Mouse (Mus musculus) limb, embryonic 10.5 days (tissue): ENCODE measurements at regions not wholly inside any gene's neighbourhood (a gene's known extent, or its start where the extent isn't known, plus 50 kb on each side); places are given as distances from the start of the nearest gene placed in this dataset.
A peak's percentile ranks its signal among the peaks of the same experiment; 100 is the strongest.

Experiments
- DNase-seq: peaks from one replicate; pipeline ENCODE4 v3.0.0-alpha.2; 2017; ENCODE audit warnings: low spot score
- H3K27ac ChIP-seq: fragments of 300-500 bp; sonication (generic); 2 replicates; pipeline ENCODE4 v1.5.1; 2016; ENCODE audit warnings: mild to moderate bottlenecking
- H3K27me3 ChIP-seq: fragments of 300-500 bp; sonication (generic); 2 replicates; pipeline ENCODE4 v1.6.1; 2016; ENCODE audit warnings: low read depth, mild to moderate bottlenecking; ENCODE audit not compliant: poor library complexity, severe bottlenecking
- H3K36me3 ChIP-seq: fragments of 300-500 bp; sonication (generic); 2 replicates; pipeline ENCODE4 v1.6.1; 2016; ENCODE audit warnings: mild to moderate bottlenecking, moderate library complexity
- H3K4me1 ChIP-seq: fragments of 300-500 bp; sonication (generic); 2 replicates; pipeline ENCODE4 v1.6.1; 2016
- H3K4me3 ChIP-seq: fragments of 300-500 bp; sonication (generic); 2 replicates; pipeline ENCODE4 v1.5.1; 2016; ENCODE audit warnings: mild to moderate bottlenecking, moderate library complexity
- H3K9me3 ChIP-seq: fragments of 300-500 bp; sonication (generic); replicated peaks from 2 replicates; pipeline ENCODE4 v1.6.1; 2016; ENCODE audit warnings: mild to moderate bottlenecking
- WGBS: fragments of 180-500 bp; shearing (Covaris S2); methylation state at CpG from one replicate; pipeline ENCODE4 v1.1.7; 2016; 5-methylcytosine and 5-hydroxymethylcytosine counted together

DNA sequence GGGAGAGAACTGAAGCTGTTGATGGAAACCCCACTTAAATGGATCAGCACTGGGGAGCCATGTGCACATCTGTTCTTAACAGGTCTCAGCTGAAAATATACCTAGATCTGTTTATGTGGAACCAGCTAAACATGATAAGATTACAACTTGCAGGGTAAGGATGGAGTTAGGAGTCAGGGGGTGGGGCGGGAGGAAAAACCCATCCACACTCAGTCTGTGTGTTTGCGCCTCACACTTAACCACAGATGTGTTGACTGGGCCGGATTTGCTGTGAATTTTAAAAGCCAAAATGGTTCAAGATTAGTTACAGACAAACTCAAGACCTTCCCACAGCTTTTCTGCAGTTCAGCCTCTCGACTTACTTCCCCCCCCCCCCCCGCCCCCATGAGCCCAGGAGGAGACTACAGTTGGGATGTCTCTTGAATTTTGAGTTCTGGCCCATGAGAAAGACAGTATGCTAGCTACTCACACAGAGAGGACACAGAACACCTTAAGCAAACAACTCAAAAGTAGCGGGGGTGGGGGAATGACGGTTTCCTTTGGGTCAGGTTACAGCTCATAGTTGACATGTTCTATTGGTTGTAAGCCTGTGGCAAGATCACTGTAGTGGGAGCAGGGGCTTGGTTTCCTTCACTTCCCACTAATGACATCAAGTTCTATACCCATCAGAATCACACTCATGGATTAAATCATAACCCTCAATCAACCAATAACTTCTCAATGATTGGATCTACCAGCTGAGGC, 209.1 kb downstream of the Bcl2l11 start:
- peak overlapping the region; percentile 82 for H3K27ac ChIP-seq

DNA sequence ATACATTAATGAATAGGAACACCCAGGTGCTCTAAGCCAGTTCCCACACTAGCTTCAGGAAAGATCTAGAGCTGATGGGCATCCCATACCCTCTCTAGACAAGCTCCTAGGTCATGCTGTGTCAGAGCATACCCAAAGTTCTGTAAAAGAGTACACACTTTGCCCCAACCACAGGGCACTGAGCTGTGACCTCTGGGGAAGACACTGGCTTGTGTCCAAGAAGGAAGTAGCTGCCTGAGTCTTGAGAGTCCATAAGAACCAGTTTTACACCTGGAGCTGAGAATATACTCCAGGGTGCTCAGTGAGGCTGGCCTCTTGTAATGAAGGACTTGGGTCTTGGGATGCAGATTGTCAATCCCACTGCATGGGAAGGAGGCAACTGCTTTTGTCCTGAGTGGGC, 211.4 kb downstream of the Bcl2l11 start:
- Histone ChIP-seq H3K27me3 (no peaks in the 10 kb centered on the region), H3K36me3 (no peaks in the 10 kb centered on the region), H3K9me3 (no peaks in the 10 kb centered on the region), H3K27ac (peak overlapping the region; percentile 54), H3K4me1 (peaks cover 67% of the 10 kb centered on the region), H3K4me3 (no peak overlapping the region)
- peak; percentile 28 for DNase-seq

More for the DNA sequence above, 209.1 kb downstream of the Bcl2l11 start:
- Histone ChIP-seq H3K4me3 (no peak overlapping the region), H3K4me1 (peaks cover 64% of the 10 kb centered on the region), H3K27me3 (0 out of 2 replicates have a peak, but pooled peaks cover 9% of the 10 kb centered on the region), H3K9me3 (no peaks in the 10 kb centered on the region), H3K36me3 (no peaks in the 10 kb centered on the region)
- peak; percentile 41 for DNase-seq
- WGBS: 49% methylated on average over 7 of the region's 7 CpGs

DNA sequence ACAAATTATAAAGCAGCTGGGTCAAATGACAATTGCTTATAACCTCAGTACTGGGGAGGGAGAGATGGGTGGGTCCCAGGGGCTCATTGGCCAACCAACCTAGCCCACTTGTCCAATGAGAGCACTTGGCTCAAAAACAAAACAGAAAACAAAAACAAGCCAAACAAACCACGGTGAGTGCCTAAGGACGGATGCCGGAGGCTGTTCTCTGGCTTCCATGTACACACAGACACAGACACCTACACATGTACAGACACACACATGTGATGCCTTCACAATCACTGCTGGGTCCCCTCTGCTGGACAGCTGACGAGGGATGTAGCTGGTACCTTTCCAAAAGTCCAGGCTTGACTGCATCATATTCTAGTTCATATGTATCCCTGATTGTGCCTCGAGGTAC, 212.0 kb downstream of the Bcl2l11 start:
- Histone ChIP-seq H3K27ac (0 out of 2 replicates have a peak overlapping the region, but pooled peaks have one; percentile 54), H3K4me1 (peaks cover 65% of the 10 kb centered on the region), H3K4me3 (no peak overlapping the region), H3K9me3 (no peaks in the 10 kb centered on the region), H3K27me3 (no peaks in the 10 kb centered on the region), H3K36me3 (no peaks in the 10 kb centered on the region)
- DNase-seq: no peak
- WGBS: 94% methylated on average over 5 of the region's 5 CpGs

DNA sequence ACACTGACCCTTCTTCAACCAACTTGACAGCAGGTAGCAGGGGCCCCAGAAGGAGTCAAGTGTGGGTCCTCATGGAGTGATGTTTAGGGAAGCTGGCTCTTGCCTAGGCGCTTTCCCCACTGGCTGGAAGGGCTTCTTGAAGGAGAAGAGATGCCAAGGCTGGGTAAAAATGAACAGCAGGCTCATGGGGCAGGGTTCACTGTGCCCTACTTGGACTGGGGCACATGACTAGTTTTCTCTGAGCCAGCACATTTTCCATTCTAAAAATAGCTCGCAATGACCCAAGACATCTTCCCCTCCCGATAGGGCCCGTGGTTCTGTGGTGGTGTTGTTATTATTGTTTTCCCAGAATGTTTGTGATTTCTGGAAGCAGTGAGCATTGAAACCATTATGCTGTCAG, 212.6 kb downstream of the Bcl2l11 start:
- no peak for DNase-seq
- WGBS: 86% methylated on average over 4 of the region's 4 CpGs
- H3K36me3 ChIP-seq: no peaks in the 10 kb centered on the region
- no peaks in the 10 kb centered on the region for H3K27me3 ChIP-seq
- H3K9me3 ChIP-seq: no peaks in the 10 kb centered on the region
- peak overlapping the region; percentile 87 for H3K27ac ChIP-seq
- peaks cover 58% of the 10 kb centered on the region for H3K4me1 ChIP-seq
- H3K4me3 ChIP-seq: no peak overlapping the region

DNA sequence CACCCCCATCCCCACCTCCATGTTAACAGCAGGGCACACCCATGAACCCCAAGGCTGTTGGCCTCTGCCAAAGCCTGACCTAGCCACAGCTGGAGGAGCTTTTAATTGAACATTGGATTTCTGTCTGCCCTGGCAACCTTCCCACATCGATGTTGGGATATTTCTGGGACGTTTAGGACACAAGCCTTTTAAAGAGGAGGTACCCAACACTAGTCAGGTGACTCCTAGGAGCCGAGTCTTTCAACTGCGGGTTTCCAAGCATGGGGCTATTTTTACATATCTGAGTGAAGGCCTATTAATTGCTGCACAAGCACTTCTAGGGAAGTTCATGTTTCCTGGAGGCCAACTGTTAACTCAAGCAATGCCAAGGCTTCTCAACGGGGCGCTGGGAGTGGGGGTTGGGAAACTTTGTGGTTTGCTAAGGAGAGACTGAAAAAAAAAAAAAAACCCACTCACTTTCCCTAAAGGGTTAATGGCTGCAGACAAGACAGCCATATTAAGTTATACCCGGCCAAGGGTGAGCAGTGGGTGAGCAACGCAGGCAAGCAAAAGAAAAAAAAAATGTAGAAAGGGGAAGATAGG, 213.3 kb downstream of the Bcl2l11 start:
- WGBS: 40% methylated on average over 8 of the region's 8 CpGs
- H3K36me3 ChIP-seq: no peaks in the 10 kb centered on the region
- peaks cover 51% of the 10 kb centered on the region for H3K4me1 ChIP-seq
- peak overlapping the region; percentile 87 for H3K27ac ChIP-seq
- H3K4me3 ChIP-seq: no peak overlapping the region
- no peaks in the 10 kb centered on the region for H3K27me3 ChIP-seq
- H3K9me3 ChIP-seq: no peaks in the 10 kb centered on the region
- DNase-seq: no peak

DNA sequence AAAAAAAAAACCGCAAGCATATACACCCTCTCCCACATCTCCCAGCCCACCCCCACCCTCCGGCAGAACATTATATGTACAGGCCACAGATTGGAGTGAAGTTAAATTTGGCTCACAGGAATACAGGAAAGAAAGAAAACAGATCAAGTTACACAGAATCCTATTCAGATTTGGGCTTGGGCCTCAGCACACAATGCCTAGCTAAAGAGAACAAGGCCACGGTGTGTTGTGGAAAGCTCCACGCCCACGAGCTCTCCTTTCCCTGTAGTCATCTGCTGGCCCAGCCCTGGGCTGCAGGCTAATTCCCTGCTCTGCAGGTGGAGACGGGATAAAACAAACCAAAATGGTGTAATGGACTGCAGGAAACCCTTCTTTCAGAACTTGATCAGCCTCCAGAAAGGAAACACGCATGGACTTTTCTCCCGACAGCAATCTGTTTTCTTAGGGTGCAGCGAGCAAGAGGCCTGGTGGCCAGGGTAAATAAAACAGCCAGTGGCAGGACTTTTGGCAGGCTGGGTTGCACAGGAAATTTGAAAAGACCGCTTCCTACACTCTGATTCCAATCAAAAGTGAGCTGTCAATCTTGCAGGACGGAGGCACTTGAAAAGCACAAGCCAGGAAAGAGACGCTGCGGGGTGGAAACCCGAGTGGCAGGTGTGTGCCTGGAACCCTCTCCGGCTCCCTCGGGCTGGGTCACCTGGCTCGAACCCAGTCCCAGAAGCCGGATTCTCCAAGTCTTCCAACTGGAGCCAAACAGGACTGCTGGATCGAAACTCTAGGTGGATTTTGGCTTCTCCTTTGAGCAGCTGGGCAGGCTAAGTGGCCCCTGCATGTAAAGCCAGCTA, 214.0 kb downstream of the Bcl2l11 start:
- Histone ChIP-seq H3K36me3 (no peaks in the 10 kb centered on the region), H3K9me3 (no peaks in the 10 kb centered on the region), H3K4me1 (peaks cover 44% of the 10 kb centered on the region), H3K4me3 (no peak overlapping the region), H3K27ac (peak overlapping the region; percentile 87), H3K27me3 (no peaks in the 10 kb centered on the region)
- peak; percentile 56 for DNase-seq
- 61% methylated on average over 19 of the region's 19 CpGs for WGBS

DNA sequence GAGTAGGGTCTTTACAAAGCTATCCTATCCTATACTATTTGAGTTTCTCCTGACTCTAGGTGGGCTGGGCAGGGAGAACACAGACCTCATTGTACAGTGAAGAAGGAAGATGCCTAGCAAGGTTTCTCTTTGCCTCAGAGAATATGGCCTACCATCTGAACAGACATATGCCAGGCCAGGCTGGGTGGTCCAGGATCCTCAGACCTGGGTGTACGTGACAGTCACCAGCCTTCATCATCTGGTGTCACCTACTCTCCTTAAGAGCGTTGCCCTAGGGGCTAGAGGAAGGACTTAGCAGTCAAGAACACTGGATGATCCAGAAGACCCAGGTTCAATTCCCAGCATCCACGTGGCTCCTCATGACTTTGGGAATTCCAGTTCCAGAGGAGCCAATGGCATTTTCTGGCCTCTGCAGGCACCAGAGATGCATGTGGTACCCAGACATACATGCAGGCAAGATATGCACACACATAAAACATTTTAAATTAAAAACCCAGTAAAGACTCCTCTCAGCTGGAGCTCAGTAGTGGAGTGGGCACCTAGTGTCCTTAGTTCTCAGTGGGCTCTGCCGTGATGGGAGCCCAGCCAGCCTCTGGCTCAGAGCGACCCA, 214.9 kb downstream of the Bcl2l11 start:
- Histone ChIP-seq H3K4me3 (no peak overlapping the region), H3K27ac (peak overlapping the region; percentile 87), H3K36me3 (no peaks in the 10 kb centered on the region), H3K27me3 (no peaks in the 10 kb centered on the region), H3K4me1 (peaks cover 43% of the 10 kb centered on the region), H3K9me3 (no peaks in the 10 kb centered on the region)
- DNase-seq: no peak
- whole genome bisulfite sequencing: 91% methylated on average over 5 of the region's 5 CpGs

DNA sequence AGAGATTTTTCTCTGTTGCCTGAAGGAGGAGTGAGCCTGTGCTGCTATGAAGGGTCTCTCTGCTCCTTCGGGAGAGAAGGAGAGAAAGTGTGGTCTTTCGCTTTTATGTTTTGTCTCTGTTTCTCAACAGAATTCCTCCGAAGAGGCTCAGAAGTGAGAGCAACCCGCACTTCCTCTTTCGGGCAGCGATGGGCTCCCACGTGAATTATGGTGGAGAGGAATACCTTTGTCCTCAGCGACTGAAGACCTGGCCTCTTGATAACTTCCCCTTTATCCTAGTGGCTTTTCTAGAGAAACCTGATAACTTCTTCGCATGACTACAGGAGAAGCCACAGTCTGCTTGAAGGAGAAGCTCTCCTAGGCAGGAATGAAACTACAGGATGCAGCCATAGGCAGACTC, 216.4 kb downstream of the Bcl2l11 start:
- Histone ChIP-seq H3K4me1 (peaks cover 39% of the 10 kb centered on the region), H3K27me3 (no peaks in the 10 kb centered on the region), H3K36me3 (no peaks in the 10 kb centered on the region), H3K9me3 (no peaks in the 10 kb centered on the region), H3K4me3 (no peak overlapping the region), H3K27ac (no peak overlapping the region)
- WGBS: 84% methylated on average over 9 of the region's 9 CpGs
- DNase-seq: no peak

DNA sequence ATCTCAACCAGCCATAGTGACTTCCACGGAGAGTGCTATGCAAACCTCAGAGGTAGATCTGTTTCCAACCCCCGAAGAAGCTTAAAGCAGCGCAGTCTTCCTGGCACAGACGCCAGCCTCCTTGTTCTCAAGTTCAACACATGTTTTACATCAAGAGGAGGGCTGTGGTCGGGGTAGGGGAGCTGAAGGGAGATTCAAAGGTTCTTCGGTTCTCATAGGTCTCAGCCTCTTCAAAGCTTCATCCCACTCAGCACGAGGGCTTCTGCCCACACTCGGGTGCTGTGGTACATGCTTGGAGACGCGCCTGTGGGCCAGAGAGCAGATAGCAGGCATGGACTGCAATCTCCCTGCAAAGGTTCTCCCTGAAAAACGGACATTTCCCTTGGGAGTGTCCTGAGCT, 219.7 kb downstream of the Bcl2l11 start:
- peak overlapping the region; percentile 75 for H3K27ac ChIP-seq
- peaks cover 15% of the 10 kb centered on the region for H3K4me1 ChIP-seq
- WGBS: 57% methylated on average over 11 of the region's 11 CpGs
- H3K27me3 ChIP-seq: no peaks in the 10 kb centered on the region
- no peak for DNase-seq
- no peaks in the 10 kb centered on the region for H3K9me3 ChIP-seq
- H3K4me3 ChIP-seq: no peak overlapping the region
- no peaks in the 10 kb centered on the region for H3K36me3 ChIP-seq

DNA sequence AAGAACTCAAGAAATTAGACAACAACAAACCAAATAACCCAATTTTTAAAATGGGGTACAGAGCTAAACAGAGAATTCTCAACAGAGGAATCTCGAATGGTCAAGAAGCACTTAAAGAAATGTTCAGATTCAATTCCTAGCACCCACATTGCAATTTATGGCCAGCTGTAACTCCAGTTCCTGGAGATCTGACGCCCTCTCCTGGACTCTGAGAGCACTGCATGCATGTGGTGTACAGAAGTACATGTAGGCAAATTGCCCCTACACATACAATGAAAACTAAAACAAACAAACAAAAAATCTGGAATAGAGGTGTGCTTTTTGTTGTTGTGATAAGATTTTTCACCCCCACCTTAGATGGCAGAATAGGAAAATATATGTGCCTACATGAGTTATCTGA, 222.7 kb downstream of the Bcl2l11 start:
- 70% methylated on average over 2 of the region's 2 CpGs for WGBS
- Histone ChIP-seq H3K27ac (no peak overlapping the region), H3K36me3 (no peaks in the 10 kb centered on the region), H3K9me3 (no peaks in the 10 kb centered on the region), H3K27me3 (no peaks in the 10 kb centered on the region), H3K4me3 (no peak overlapping the region), H3K4me1 (peaks cover 13% of the 10 kb centered on the region)
- DNase-seq: no peak

DNA sequence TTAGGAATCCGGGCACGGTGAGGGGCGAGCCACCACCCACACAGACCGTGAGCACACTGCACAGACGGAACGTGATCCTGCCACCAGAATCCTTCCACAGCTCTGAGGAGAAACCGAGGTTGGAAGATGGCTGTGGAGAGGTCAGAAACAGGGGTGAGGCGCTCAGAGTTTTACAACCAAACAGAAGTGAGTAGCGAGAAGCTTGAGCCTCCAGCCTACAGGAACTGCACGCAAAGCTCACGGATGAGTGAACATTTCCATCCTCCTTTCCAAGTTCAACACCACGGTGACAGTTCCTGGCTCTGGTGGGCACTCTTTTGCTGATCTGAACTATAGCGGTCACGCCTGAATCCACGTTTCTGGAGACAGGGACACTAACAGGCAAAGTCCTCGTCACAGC, 225.6 kb downstream of the Bcl2l11 start:
- peaks cover 3% of the 10 kb centered on the region; the same call in 1 of the 2 replicates for H3K4me1 ChIP-seq
- 85% methylated on average over 16 of the region's 16 CpGs for WGBS
- DNase-seq: no peak
- H3K9me3 ChIP-seq: no peaks in the 10 kb centered on the region
- no peaks in the 10 kb centered on the region for H3K27me3 ChIP-seq
- no peak overlapping the region for H3K27ac ChIP-seq
- H3K4me3 ChIP-seq: no peak overlapping the region
- no peaks in the 10 kb centered on the region for H3K36me3 ChIP-seq

DNA sequence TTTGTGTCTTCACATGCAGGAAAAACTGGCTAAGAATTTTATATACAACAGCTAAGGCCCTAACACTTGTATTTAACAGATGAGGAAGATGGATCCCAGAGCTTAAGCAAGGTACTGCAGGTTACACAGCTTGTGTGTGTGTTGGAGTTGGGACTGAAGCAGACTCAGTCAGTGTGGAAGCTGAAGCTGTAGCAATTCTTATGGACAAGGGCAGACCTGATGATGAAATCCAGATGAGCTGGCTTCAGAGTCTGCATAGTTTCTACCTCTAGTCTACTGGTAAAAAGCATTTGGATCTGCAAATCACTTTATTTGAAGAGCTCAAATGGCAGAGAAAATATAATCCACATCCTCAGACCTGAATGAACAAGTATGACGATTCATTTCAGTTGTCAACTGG, 226.7 kb downstream of the Bcl2l11 start:
- Histone ChIP-seq H3K36me3 (no peaks in the 10 kb centered on the region), H3K4me3 (no peak overlapping the region), H3K27ac (no peak overlapping the region), H3K4me1 (peaks cover 3% of the 10 kb centered on the region; the same call in 1 of the 2 replicates), H3K27me3 (no peaks in the 10 kb centered on the region), H3K9me3 (no peaks in the 10 kb centered on the region)
- 95% methylated on average over 1 of the region's 1 CpGs for WGBS
- DNase-seq: no peak

DNA sequence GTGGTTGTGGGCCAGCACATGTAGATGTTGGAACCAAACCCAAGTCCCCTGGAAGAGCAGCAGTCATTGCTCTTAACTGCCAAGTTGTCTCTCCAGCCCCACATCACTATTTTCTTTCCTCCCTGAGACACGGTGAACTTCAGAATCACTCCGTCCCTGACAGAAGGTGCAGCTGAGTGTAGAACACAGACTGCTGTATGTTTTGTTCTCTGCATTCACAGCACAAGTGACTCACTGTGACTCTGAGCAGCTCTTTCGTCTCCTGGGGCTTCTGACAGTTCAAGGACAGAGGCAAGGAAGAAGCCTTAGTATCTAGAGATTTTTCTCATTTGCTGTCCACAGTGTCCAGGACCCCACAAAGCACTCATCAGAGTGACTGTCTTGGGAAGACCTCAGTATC, 227.6 kb downstream of the Bcl2l11 start:
- no peak overlapping the region for H3K4me3 ChIP-seq
- DNase-seq: no peak
- H3K27ac ChIP-seq: no peak overlapping the region
- peaks cover 3% of the 10 kb centered on the region; the same call in 1 of the 2 replicates for H3K4me1 ChIP-seq
- no peaks in the 10 kb centered on the region for H3K36me3 ChIP-seq
- H3K27me3 ChIP-seq: no peaks in the 10 kb centered on the region
- no peaks in the 10 kb centered on the region for H3K9me3 ChIP-seq
- 90% methylated on average over 3 of the region's 3 CpGs for WGBS
